Comparison of ENCODE assay signal across 8 mouse cellular contexts in genomic region chr6:9077793-9078689, GRCm38 (mm10).
A peak's percentile ranks its signal among the peaks of the same experiment; 100 is the strongest.
DNase-seq lines count a peak whose midpoint lies in the region; ATAC-seq lines count a peak whose summit lies in the region.
"Had no signal": no experiment of that assay in that cellular context is flagged by ENCODE, and none has a peak within 500 bp of the region (broad histone marks: within the 10 kb centered on the region; RNA-seq: fewer than 3 reads in every experiment).

No protein-coding gene starts in this region.

- H3K4me3 ChIP-seq in hindbrain, embryonic 16.5 days (ENCODE audit: low read length): no peak overlapping the region
- H3K4me3 ChIP-seq in hindbrain, embryonic 10.5 days: no peak overlapping the region

- no peaks in the 10 kb centered on the region for H3K4me1 ChIP-seq in hindbrain, embryonic 16.5 days (ENCODE audit: control insufficient read depth, insufficient read depth, low read depth, low read length)
- H3K4me1 ChIP-seq in hindbrain, embryonic 10.5 days (replicated peaks): no peaks in the 10 kb centered on the region

- no peaks in the 10 kb centered on the region for H3K36me3 ChIP-seq in hindbrain, embryonic 16.5 days (ENCODE audit: control insufficient read depth, insufficient read depth, low read length)
- H3K36me3 ChIP-seq in hindbrain, embryonic 10.5 days: no peaks in the 10 kb centered on the region

- H3K9me3 ChIP-seq in hindbrain, embryonic 16.5 days (ENCODE audit: control insufficient read depth, low read length): no peaks in the 10 kb centered on the region
- no peaks in the 10 kb centered on the region for H3K9me3 ChIP-seq in hindbrain, embryonic 10.5 days

- H3K27ac ChIP-seq in hindbrain, embryonic 16.5 days (ENCODE audit: low read depth, low read length): 0 out of 2 replicates have a peak overlapping the region, but pooled peaks have one; percentile 8
- no peak overlapping the region for H3K27ac ChIP-seq in hindbrain, embryonic 10.5 days

- no peak for DNase-seq in hindbrain, embryonic 10.5 days (ENCODE audit: low spot score)
- DNase-seq in cerebellum, adult 18-20 months: peak; percentile 69 to 72
- peak; percentile 56 to 71 for DNase-seq in left cerebral cortex, postnatal 36 days (ENCODE audit: low spot score in 2 of 2)
- DNase-seq in embryo, embryonic 10.5 days (ENCODE audit: low spot score): no peak
- DNase-seq in c-Kit-positive CD71-positive TER-119-positive erythroid progenitor cells, embryonic 14.5 days (ENCODE audit: low spot score): no peak
- DNase-seq: spleen, adult 18-20 months had no signal

- ATAC-seq in hindbrain, embryonic 16.5 days: peak; percentile 85
- peak; percentile 100 for ATAC-seq in frontal cortex, adult (ENCODE audit: low TSS enrichment)

- H3K27me3 ChIP-seq in hindbrain, embryonic 16.5 days (replicated peaks; ENCODE audit: control insufficient read depth, insufficient read depth, low read length): no peaks in the 10 kb centered on the region
- no peaks in the 10 kb centered on the region for H3K27me3 ChIP-seq in hindbrain, embryonic 10.5 days (ENCODE audit: insufficient read depth, poor library complexity, severe bottlenecking)

- no peak overlapping the region for H3K9ac ChIP-seq in hindbrain, embryonic 16.5 days (ENCODE audit: low read depth, low read length)

- no peak overlapping the region for H3K4me2 ChIP-seq in hindbrain, embryonic 16.5 days (ENCODE audit: low read length)

- intact Hi-C loops in left cerebral cortex, postnatal 36 days (cut with DNase I): no loop called here

- WGBS in hindbrain, embryonic 16.5 days: 60% methylated on average over 4 of the region's 4 CpGs
- WGBS in hindbrain, embryonic 10.5 days: 81% methylated on average over 4 of the region's 4 CpGs

Comparison
In these comparisons a context has a peak if more than half of its experiments do, and no peak if none do; other contexts are left out.
1. DNase-seq: peak in cerebellum, adult 18-20 months (2 of 2) and left cerebral cortex, postnatal 36 days (2 of 2); none in hindbrain, embryonic 10.5 days (single experiment), embryo, embryonic 10.5 days (single experiment) and c-Kit-positive CD71-positive TER-119-positive erythroid progenitor cells, embryonic 14.5 days (single experiment).